Mouse (Mus musculus) lung, adult 2 months (tissue): ENCODE results near the gene Grik4.

Source experiments
- CTCF ChIP-seq: fragments of 200-500 bp; IDR thresholded peaks from 2 replicates; pipeline ENCODE4 v1.5.1; 2011; ENCODE audit warnings: mild to moderate bottlenecking, low read length, control low read depth; ENCODE audit not compliant: insufficient read depth
- POLR2A ChIP-seq: fragments of 200-500 bp; IDR thresholded peaks from 2 replicates; pipeline ENCODE4 v1.6.1; 2011; ENCODE audit warnings: low read depth, mild to moderate bottlenecking, control low read depth, low read length, borderline replicate concordance; ENCODE audit errors: extremely low read depth

DNA sequence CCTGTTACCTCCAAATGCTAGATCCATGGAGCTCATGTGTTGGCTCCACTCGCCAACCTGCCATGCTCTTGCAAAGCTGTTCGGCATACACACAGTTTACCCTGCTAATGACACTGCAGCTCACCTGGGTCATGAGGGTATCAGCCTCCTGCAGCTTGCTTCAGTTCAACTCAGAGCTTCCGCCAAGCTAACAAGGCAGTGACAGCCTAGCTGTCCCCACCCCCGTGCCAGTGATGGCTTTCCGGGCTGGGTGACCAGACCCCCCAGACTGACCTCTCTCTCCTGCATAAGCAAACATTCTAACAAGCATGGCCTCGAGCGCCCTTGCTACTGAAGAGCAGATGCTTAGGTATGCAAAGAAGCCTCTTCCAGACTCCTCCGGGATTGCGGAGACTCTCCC is 167.5 kb downstream of the Grik4 start:
- no peak for TF ChIP-seq CTCF
- TF ChIP-seq POLR2A: no peak
